Mouse (Mus musculus) lung, postnatal 10 days (tissue): ENCODE data around the gene Faf1.
"Not testable (repeated sequence)": the region's sequence is repeated elsewhere in the genome, so short reads cannot be mapped to it uniquely, and the experiment has no call there.

ENCODE experiments used
- DNase-seq: peaks from one replicate; pipeline ENCODE4 v3.0.0; 2021

Gene Faf1

DNA sequence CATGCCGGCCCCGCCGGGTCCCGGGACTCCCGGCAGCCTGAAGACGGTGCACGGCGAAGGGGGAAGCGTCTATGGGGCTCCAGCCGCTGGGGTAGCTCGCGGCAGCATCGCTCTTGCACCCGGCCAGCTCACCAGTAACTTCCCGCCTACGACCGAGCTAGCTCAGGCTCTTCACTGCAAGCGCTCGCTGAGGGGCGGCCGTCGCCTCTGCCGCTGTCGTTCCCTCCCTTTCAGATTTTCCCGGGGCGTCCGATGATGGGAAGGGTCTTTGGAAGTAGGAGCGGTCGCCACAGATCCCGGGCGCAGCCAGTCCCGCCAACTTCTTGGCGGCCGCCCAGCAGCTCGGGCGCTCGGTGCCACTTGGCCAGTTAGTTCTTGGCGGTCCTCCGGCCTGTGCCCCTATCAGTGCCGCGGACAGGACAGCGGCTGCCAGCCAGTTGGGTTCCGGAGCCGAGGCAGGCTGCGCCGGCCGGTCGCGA is 10.4 kb upstream of the Faf1 start:
- peak; percentile 65 for DNase-seq

DNA sequence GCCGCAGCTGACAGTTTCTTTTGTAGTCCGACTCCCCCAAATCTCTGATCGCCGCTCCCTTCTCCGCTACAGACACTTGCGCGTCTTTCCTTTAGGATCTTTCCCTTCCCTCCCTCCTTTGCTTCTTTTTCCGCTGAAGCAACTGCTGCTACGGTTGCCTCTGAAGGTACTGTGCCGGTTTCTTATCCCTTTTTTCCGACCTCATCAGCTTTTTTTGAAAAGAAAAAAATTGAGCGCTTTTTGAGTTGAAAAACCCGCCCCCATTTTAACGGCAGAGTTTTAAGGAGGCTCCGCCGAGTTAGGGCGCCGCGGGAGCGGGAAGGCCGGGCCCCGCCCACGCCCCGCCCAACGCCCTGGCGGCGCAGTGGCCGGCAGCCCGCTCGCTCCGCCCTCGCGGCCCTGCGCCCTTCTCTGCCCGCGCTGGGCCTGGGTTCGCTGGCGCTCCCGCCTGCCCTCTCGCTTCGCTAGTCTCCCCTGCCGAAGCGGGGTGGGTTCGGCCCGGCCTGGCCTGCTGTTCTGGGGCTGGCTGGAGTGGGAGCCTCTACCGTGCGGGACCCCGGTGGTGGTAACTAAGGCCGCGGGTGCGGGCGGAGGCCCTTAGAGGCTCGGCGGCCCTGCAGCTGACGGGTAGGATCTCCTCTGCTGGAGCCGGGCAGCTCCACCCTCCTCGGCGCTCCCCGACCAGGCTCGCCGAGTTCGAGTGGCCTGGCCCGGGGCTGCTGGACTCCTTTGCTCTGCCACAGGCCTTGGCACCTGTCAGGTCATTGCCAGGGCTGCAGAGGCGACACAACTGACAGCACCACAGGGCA is 9.7 kb upstream of the Faf1 start, which contains the start of gene Cdkn2c:
Gene Cdkn2c (minus strand): TSS at position 729 of the 809 bp plus-strand sequence.
- DNase-seq: peak; percentile 91

DNA sequence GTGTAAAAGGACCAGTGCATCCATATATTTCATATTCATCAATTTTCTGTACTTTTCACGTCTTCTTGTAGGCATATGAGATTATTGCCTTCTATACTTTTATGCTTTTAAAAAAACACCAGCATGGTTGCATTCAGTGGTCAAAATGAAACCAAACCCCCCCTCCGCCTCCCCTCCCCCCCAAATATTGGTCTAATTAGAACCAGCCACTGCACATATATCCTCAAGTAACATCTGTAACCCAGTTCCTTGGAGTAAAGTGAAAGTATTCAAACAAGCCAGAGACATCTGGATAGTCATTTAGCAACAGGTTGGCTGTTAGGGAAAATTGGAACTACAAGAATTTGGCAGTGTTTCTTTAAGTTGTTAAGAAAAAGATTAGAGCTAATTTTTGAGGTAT is 8.9 kb upstream of the Faf1 start:
- no peak for DNase-seq

DNA sequence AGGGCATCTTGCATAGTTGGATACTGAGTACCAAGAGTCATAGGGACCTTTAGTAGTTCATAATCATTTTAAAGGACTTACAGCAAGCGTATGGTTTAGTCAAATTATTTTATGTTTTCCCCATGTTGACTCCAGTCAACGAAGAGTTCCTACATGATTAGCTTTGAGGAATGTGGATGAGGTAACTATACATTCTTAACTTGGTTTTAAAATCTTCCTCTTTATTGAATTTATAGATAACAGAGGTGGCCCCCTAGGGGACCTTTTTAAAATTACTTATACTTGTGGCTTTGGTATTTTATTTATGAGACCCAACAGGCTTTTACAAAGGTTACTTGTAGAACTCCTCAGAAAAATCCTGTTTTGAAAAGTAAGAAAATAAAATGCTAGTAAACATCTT is 6.2 kb upstream of the Faf1 start:
- no peak for DNase-seq

DNA sequence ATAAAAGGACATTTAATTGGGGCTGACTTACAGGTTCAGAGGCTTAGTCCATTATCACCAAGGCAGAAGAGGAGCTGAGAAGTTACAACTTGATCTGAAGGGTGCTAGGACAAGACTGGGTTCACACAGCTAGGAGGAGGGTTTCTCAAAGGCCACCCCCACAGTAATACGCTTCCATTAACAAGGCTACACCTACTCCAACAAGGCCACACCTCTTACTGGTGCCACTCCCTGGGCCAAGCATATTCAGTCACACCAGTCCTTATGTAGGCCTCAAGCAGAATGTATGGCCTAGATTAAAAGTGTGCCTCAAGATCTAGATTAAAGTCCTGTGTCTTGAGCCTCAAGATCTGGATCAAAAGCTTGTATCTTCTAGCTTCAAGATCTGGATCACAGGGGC is 4.4 kb upstream of the Faf1 start:
- DNase-seq: no peak

DNA sequence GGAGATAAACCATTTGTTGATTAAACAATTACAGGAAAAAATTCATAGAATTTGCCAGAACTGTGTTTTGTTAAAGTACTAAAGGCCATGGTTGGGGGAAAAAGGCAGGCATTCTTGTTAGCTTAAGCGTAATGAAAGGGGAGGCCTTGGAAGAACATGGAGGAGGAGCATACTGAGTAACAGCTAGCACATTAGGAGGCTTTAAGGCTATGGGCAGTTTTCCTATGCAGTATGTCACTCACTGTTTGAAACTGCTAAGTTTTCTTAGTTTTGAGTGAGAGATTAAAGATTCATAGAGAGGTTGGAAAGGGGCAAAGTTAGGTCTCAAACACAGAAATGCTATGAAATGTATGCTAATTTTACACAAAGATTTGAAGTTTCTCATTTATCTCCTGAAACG is 2.3 kb upstream of the Faf1 start:
- DNase-seq: no peak

DNA sequence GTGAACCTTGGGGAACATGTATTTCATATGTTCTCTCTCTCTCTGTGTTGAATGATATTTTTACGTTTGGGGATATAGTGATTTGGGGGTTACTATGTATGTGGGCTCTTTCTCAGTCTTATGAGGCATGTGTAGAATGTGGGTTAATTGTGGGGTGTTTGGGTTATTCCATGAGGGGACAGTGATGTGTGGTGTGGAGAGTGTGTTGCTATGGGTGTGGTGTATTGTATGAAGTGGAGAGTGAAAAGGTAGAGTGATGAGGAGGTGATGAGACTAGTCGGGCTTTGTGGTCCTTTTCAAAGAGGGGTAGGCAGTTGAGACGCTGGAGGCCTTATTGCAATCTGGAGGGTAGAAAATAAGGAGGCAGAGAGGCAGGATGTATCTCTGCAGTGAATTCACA is 833 bp downstream of the Faf1 start:
- DNase-seq: no peak

DNA sequence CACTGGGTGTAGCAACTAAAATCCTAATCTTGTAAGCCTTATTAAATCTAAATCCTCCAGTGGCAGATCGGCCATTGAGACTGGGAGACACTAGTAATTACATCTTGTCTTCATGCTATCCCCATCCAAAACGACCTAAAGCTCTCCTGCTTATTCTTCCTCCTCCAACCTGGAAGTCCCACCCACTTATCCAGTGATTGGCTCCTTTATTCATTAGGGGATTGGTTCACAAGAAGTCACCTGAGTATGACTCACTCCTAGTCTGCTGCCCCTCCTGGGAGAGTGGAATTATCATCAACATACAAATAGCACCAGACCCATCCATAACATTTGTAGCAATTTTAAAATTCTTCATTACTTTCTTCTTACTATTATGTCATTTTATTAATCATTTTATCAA is 7.2 kb downstream of the Faf1 start:
- DNase-seq: no peak

DNA sequence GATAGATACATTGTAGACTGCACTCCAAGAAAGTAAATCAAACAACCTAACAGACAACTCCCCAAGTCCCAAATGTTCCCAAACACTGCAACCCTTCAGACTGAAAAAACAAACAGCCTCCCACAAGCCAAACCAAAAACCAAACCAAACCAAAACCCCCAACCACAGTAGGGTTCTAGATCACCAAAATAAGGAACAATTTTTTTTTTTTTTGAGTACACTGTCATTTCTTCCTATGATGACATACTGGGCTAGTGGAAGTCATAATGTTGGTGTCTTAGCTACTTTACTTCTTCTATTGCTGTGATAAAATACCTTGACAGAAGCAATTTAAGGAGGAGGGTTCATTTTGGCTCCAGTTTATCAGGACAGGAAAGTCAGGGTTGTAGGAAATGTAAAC is 16.3 kb downstream of the Faf1 start:
- no peak for DNase-seq

DNA sequence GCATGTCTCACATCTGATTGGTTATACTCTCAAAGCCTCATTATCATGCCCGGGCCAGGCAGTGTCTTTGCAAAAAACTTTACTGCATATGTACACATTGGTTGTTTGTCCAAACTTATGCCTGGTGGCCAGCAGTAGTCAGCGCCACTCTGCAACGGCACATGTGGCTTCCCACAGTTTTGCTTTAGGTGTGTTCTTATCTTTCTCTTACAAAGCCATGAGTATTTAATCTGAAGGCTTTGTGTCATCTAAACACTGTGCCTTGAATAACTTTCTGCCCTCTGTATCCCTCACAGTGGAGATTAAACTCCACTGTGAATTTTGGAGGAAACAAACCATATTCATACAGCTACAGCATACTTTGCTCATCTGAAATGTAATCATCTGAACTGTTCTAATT is 24.3 kb downstream of the Faf1 start:
- not testable (repeated sequence) for DNase-seq

DNA sequence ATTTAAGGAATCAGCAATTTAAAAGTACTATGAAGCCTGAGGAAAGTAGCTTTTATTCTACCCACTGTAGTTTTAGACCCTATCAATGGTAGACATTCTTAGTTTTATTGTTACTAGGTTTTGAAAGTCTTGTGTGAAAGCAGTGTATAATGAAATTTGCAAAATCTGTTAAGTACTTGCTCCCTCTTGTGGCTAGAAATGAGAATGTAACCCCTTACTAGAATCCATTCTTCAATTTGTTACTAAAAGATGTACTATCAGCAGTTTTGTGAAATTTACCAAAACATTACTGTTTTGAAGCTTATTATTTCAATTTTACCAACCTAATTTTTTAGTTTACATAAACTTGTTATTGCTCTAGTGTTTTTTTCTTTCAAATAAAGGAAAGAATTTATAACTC is 27.2 kb downstream of the Faf1 start:
- DNase-seq: peak; percentile 45

DNA sequence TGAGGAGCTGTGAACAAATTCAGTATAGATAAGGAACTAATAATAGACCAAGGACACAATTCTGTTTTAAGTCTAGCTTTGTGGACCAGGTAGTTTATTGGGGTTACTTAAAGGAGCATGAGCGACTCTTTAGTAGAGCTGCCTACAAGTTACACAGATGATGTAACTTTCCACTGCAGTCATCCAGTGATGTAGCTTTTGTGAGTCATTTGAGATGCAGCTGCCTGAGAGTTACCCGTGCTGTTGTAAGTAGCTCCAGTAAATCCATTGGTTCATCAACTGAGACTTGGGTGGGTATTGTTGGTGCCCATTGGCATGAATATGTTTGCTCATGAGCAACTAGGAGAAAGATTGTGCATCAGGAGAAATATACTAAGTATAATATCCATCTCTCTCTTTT is 29.0 kb downstream of the Faf1 start:
- DNase-seq: no peak

DNA sequence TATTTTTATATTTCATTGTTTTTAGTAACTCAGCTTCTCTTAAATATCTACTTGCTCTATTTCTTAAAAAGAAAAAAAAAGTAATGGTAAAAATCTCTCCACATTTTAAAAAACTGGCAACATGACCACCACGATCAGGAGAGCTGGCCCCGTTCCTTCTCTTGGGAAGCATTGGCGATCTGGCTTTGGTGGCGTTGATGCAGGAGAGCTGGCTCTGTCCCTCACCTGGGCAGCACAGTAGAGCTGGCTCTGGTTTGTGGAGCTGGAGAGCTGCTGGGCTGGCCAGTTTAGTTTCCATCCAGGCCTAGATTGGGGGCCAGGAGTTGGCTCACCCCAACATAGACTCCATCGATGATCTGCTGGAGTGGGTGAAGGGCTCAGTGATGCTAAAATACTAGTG is 42.9 kb downstream of the Faf1 start:
- DNase-seq: no peak

DNA sequence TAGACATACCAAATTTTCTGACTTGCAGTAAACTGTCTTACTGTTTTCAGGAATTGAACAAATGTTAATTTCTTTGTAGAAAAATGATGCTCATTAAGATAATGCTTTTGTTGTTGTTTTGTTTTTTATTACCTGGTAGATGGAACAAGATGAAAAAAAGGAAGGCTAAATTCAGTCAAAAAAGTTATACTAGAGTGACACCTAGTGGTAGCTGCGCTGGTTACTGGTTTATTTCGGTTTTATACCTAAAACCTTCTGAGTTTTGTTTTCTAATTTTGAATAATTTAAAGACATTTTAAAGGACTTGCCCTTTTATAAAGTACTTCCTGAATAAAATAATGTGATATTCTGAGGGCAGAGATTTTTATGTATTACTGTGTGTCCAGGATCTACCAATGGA is 52.9 kb downstream of the Faf1 start:
- peak; percentile 50 for DNase-seq

DNA sequence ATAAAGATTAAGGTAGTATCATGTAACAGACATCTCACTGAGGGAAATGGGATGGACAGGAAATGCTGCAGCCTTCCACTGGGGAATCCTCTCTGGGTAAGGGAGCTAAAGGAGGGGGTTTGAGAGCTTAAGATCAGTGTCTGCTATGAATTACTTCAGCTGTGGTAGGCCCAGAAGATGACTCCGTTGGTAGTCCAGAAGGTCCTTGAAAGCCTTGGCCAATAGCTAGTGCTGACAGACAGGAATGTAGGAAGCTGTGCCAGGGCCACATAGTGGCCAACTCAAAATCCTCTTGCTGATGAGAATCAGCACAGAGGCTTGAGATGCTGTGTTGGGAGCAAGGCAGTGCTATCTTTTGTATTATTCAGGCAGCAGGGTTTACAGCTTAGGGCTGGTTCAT is 59.4 kb downstream of the Faf1 start:
- DNase-seq: peak; percentile 79

DNA sequence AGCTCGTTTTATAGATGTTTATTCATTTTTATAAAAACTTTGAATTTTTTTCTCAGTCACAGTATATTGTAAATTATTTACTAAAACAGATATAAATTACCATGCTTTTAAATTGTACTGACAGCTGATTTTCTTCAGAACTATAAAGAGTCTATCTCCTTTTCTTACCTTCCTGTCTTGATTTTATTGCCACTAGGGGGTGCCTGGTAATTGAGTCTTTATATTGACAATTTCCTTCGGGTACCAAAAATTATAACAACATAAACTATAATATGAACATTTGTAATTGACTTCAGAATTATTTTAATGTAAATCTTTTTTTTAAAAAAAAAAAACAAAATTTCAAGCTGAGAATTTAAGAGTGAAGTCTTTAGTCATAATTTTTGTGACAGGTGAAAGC is 67.6 kb downstream of the Faf1 start:
- no peak for DNase-seq

DNA sequence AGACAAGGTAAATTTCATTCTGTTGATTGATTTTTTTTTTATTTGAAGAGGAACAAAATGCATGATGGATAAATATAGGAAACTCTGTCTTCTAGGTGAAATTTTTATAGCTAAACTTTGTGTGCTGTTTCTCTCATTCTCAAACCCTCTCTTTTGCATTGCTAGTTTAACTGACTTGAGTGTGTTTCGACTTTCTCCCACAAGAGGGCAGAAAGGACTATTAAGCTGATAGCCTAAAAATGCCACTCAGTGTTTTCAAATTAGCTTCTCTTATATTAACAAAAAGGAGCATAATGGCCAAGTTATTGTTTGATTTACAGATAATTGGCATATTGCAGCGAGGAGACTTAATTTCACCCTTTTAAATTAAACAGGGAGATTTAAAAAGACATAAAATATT is 82.6 kb downstream of the Faf1 start:
- peak; percentile 66 for DNase-seq

DNA sequence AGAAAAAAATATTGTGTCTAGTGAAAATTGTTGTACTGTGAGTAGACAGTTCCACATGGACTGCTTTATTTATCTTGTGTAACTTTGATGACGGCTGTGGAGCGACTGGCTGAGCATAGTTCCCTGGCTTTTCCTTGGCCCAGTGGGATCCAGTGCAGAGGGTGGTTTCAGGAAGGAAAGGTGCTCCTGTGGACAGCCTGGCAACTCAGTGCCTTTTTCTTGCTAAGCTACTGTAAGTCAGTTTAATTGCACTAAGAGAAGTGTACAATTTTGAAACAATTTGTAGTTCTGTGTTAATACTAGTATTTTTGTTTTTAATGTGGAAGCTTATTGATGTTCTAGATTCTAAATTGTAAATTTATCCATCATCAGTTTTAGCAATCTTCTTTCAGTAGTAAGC is 83.5 kb downstream of the Faf1 start:
- DNase-seq: no peak

DNA sequence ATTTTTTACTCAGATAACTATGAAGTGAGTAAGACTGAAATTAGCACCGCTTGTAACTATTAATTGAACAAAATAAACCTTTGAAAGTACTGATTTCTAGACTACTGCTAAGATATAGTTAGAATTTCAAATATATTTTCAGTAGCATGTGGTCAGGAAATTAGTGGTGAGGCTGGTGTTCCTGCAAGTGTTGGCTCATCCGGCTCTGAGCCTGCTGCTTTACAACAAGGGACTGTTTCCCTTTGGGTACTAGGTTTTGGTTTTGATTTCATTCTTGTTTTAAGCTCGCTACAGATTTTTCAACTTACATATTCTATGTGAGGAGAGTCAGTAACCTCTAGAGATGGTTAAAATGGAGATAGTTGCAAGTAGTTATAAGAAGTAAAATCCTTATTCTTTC is 84.1 kb downstream of the Faf1 start:
- DNase-seq: no peak

DNA sequence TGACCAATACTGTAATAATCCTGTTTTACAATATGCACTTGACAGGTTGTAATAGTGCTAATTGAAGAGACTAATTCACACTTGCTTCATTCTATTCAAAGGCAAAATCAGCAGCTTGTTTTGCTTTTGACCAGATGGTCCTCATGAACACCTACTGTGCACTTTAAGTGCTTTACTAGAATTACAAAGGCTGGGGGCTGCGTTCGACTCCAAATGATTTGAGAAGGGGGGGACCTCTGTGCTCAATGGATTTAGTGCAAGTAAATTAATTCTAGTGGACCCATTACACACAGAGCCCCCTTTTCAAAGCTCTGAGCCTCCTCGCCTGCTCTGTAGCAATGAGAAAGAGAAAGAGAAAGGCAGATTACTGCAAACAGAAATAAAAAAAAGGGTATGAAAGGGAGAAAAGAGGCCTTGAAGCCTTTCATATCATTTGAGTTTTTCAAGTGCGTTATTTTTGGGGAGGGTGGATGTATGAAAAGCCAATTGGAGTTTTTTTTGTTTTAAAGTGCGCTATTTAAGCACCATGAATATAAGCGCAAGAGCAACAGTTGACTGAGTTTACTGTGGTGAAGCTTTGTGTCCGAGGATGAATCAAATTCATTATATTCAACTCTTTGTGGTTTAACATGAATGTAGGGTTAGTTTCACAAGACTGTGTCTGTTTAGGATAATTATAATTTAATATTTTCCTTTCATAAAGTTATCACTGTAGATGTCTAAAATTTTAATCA is 86.5 kb downstream of the Faf1 start:
- DNase-seq: no peak

DNA sequence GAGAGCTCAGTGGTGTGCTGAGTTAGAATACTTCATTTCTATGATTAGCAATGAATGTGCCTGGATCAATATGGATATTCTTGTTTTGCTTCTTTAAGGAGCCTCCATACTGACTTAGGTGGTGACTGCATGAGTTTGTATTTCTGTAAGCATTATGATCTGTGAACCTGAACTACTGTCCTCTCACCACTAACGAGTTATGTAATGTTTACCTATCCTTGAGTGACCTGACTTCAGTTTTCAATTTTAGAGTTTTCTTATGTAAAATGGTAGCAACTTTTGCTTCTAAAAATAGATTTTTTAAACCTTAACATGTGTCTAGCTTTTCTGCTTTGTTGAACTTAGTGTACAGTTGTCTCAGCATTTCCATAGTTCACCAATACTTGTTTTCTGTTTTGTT is 92.7 kb downstream of the Faf1 start:
- no peak for DNase-seq

DNA sequence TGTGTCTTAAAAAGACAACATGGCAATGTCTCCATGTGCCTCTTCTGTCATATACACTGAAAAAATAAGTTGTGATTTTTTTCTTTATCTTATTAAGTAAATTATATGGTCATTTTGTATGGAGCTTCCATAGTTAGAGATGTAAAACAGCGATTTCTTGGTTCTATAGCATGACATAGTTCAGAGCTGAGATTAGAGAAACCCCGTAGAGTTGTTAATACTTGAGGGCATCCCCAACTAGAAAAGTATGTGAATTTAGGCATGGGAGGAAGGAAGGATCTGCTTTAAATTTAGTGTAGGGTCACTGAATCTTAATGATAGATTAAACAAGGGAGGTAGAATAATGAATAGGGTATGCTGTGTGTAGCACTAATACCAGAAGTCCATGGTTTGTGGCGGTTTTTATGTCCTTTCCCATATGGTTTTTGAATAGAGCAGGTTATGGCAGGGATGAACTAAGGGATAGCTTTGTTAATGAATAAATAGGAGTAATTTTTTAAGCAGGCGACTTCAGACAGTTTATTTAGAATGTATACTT is 106.3 kb downstream of the Faf1 start:
- DNase-seq: no peak

DNA sequence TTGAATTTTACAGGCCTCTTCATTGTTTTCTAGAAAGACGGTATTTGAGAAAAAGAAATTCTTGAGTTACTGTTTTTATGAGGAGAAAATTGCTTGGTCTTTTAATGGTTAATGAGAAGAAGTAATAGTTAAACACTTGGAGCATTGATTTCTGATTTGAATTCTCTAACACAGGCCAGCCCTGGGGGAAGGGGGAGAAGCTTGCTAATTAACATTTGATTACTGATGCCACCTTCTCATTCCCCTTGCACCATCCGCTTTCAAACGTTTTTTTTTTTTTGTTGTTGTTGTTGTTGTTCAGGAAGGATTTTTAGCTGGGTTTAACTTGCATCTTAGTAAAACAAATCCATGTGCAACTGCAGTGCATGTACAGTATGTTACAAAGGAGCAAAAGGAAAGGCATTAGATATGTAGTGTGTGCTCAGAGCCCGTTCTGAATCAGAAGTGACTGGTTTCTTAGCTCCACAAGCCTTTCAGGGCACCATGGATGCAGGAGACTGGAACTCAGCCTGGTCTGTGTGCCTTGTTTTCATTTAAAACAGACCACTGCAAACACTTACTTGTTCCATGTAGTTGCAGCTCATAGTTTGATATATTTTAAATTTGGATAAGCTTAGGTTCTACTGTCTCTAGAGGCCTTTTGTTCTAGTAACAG is 113.1 kb downstream of the Faf1 start:
- DNase-seq: no peak

DNA sequence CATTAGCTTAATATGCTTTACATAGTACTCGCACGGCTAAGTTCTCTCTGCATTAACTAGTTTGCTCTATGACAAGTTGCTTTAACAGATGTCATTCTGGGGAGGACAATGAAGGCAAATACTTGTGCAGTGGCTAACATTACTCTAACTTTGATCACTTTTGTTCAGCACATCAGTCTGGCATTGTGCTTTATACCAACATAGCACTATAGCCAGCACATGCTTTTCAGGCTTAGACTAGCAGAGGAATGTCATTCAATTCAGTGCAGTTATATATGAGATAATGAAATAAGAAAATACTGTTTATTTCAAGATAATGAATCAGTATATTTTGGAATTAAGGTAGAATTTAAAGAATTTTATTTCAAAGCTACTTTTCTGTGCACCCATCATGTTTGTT is 115.9 kb downstream of the Faf1 start:
- no peak for DNase-seq
